Mouse (Mus musculus) neural tube, embryonic 11.5 days (tissue): ENCODE results near the gene AL607142.1. TPM values are rescaled to one million over a fixed set of nuclear protein-coding genes. Genes with fewer than 3 reads are reported as not detected.

Experiments
- polyA plus RNA-seq: library from polyadenylated mRNA; unstranded; fragments of >200 nt; fragmentation: Nextera tagmentation; extraction: Ambion mirVana; gene quantifications from 2 replicates; pipeline ENCODE4 v1.2.1, GENCODE M21; 2014

AL607142.1 gene
- polyA plus RNA-seq, 1 experiment from 2014 or later, result not detected

Other genes starting within 250 kb of the AL607142.1 start
- gene Edn2, start 96.2 kb downstream of the AL607142.1 start, polyA plus RNA-seq, result not detected in 2 replicates
- 0.45 and 0.62 TPM in 2 replicates for gene Foxo6, start 222.4 kb downstream of the AL607142.1 start, polyA plus RNA-seq